Mouse (Mus musculus): ENCODE measurements around the gene Fhl3.

GRCm38 (mm10) chr4:124738783-124739182 is 38.3 kb downstream of the Fhl3 start:
- no peak for TF ChIP-seq ZC3H11A (IDR thresholded peaks at IDR 0.05; ENCODE audit: borderline replicate concordance, low read depth, low read length)
- no peak for TF ChIP-seq ZNF384 (IDR thresholded peaks at IDR 0.05; ENCODE audit: low read depth, low read length)
- no peak for TF ChIP-seq HCFC1 (IDR thresholded peaks at IDR 0.05; ENCODE audit: borderline replicate concordance, insufficient read depth, low read length)
- TF ChIP-seq MAFK (IDR thresholded peaks at IDR 0.05; ENCODE audit: insufficient read depth, low read depth, low read length): no peak
- TF ChIP-seq CHD2 (IDR thresholded peaks at IDR 0.05; ENCODE audit: low read depth, low read length): no peak
